Mouse (Mus musculus) 3134 (cell line): ENCODE results near the gene Atxn7l1.

Experiments
- DNase-seq: peaks from one replicate; pipeline ENCODE4 v3.0.0-alpha.2; 2011; ENCODE audit warnings: low spot score; ENCODE audit not compliant: insufficient read length; ENCODE audit errors: extremely low read depth

The Atxn7l1 gene

DNA sequence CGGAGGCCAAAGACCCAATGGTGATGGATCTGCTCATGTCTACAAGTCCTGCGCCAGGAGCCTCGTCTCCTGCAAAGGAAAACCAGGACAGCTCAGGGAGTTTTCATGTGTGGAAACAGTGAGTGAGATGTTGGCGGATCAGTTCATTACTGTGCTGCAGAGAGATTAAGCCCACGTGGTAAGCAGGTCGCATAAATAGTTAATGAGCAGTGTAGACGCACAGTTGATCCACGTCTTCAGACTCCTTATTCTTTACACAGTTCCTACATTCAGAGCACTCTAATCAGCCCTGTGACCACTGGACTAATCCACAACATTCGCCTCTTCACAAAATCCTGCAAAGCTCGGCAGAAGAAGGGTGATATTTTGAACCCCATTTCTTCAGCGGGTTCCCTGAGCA is 118.4 kb downstream of the Atxn7l1 start:
- no peak for DNase-seq

DNA sequence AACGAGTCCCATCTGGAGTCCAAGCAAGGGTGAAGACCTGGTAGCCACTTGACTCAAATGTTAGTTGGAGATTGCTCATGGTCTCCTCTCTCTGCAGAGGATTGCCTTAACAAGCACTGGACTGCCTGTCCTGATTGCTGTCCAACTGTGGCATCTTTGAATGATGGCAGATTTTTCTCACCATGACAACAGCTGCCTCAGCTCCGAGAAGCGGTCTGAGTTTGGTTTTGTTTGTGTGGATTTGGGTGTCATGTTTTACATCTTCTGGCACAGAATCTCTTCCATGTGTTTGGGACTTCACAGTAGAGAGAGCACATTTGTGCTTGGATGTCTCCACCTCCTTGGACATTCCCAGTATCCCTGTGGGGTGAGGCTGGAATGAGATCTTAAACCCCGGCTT is 120.5 kb downstream of the Atxn7l1 start:
- DNase-seq = no peak

GRCm38 (mm10) chr12:33269743-33270142 is 122.2 kb downstream of the Atxn7l1 start:
- DNase-seq = no peak

- no peak for DNase-seq
Observed at GRCm38 (mm10) chr12:33271865-33272264, 124.4 kb downstream of the Atxn7l1 start.

DNA sequence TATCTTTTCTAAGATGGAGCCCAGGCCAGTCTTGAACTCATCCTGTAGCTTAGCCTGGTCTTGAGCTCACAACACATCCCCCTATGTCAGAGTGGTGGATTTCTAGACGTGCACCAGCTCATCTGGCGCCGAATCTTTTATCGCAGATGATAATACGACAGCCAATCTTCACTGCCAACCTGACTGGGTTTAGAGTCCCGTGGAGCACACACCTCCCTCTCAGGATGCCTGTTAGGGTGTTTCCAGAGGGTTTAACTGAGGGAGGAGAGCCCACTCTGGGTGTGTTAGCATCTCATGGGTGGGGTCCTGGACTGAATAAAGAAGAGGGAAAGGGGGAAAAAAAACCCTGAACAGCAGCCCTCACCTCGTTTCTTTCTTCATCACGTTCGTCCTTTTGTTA is 124.9 kb downstream of the Atxn7l1 start:
- DNase-seq = no peak

GRCm38 (mm10) chr12:33273147-33273546 is 125.7 kb downstream of the Atxn7l1 start:
- DNase-seq = no peak

DNA sequence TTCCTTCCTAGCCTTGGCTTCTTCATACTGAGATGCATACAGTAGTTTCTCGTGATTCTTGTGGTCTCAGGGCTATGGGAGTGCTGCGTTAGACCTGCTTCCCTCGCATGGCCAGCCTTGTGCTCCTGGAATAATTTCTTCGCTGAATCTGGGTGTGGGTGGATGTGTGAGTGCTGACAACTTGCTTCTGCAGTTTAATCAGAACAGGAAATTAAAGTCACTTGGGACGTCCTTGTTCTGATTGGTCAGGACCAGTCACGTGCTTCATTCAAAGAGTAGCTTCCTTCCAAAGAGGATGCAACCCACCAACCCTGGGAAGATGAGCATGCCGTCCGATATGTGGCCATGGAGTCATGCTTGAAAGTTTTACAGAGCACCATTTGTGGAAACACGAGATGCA is 126.2 kb downstream of the Atxn7l1 start:
- no peak for DNase-seq

- DNase-seq = no peak
Observed at GRCm38 (mm10) chr12:33276028-33276427, 128.5 kb downstream of the Atxn7l1 start.

DNA sequence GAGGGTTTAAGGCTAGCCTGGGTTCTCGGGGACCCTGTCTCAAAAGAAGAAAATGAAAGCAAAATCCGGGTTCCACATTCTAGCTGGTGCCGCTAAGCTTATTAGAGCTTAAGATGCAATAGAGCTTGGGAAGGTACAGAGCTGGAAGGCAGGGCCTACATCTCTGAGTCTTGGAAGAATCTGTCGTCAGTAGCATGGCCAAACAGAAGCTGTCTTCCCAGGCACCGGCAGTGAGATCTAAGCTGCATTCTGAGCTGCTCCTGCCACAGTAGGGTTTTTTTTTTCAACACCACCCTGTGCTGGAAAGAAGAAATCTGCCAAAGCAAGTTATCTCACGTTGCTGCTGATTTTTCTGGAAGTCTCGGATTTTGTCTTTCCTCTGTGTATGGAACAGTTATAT is 129.9 kb downstream of the Atxn7l1 start:
- DNase-seq = no peak

DNA sequence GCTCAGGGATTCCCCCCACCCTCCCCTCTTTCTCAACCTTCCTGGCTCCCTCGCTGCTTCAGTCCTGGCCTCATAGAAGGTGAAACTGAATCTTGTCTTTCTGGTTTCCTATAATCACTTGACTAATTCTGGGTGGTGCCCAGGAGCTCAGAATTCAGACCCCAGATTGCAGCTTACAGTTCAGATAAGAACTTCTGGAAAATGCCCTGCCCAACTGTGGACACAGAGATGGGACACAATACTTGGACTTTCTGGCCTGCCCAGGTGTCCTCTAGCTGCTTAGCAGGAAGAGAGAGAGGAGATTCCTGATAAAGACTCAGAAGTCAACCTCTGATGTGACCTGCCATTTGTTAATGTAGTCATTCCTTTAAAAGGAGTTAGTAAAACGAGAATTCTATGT is 131.7 kb downstream of the Atxn7l1 start:
- no peak for DNase-seq

DNA sequence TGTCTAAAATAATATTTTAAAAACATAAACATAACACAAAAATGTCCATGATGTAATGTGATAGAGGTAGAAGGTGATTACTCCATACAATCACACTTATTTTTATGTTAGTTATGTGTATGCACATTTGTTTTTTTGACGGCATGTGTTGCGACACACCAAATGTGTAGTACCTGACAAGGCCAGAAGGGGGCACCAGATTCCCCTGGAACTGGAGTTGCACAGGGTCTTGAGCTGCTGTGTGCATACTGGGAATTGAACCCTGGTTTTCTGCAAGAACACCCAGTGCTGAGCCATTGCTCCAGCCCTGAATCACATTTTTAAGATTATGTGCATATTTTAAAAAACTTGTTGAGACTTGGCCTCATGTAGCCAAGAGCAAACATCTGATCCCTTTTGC is 133.3 kb downstream of the Atxn7l1 start:
- DNase-seq = no peak

- no peak for DNase-seq
Observed at GRCm38 (mm10) chr12:33284344-33284936, 136.9 kb downstream of the Atxn7l1 start.

DNA sequence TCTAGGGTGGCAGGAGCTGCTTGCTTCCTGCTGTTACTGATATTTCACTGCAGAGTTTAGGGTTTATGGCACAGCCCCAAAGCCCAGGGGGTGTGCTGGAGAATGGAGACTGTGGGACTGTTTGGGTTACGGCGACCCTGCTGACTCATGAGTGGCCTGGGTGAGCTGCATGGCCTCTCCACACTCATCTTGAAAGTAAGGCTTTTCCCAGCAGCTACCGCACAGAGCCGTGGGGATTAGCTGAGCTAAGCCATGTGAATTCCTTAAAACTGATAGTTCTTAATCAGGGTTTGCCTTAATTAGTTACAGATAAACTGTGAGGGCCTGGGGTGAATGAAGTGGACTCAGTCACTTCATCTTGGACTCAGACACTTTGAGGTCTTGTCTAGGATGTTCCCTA is 137.9 kb downstream of the Atxn7l1 start:
- DNase-seq = peak; percentile 42

DNA sequence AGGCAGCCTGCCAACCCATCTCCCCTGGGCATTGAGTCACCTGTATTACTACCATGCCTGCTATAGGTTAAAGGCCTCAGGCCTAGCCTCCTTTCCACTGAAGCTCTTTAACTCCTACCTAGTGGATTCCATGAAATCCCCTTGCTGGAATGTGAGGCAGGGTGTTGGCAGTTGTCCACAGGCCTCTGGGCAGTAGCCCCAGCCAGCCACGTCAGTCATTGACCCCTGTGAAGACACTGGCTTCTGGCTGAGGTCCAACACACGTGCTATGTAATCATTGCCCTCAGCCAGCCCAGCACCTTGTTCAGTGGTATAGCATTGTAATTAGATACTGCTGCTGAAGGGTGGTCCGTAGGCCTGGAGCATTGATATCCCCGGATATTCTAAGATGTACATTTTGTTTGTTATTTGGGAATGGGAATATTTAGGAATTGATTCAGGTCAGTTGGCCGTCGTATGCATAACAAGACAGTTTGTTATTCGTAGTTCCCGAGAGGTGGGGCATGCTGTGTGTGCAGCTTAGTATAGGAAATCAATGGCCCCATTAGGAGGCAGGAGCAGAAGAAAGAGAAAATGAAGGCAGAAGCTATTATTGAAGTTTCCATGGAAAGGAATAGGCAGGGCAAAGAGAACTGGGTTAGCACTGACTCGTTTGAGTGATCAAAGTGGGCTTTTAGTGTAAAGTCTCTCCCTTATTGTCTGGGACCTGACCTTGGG is 138.6 kb downstream of the Atxn7l1 start:
- peak; percentile 71 for DNase-seq

GRCm38 (mm10) chr12:33287686-33288085 is 140.2 kb downstream of the Atxn7l1 start:
- DNase-seq = no peak

DNA sequence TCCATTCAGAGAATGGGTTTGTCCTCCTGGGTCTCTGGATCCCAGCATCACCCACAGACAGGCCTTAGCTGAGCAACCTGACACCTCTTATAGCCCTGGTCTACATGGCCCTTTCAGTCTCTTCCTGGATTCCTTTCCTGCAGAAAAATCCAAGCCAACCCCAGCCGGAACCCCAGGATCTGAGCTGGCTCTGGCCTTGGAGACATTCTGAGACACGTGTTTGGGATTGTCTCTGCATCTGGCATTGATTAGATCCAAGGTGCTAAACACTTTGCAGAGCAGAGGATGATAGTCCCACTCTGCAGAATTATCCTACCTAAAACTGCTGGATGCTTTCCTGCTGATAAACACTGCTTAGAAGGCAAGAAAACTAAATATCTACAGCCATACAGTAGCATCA is 141.3 kb downstream of the Atxn7l1 start:
- DNase-seq = no peak

DNA sequence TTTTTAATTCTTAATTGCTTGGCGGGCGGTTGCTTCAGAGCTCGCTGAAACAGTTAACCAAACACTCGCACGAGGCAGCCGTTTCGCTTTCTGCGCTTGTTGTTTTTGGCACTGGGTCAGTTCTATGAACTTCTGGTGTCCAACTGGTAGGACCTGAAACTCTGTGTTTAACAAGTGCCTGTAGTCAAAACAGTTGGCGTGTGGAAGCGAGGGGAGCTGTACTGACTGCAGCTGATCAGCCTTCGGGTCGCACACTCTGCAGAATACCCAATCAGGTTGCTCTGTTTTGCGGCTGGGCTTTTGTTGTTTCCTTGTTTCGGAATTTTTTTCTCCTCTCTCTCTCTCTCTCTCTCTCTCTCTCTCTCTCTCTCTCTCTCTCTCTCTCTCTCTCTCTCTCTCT is 154.6 kb downstream of the Atxn7l1 start:
- peak; percentile 70 for DNase-seq

GRCm38 (mm10) chr12:33302523-33303383 is 155.3 kb downstream of the Atxn7l1 start:
- DNase-seq = peak; percentile 71

GRCm38 (mm10) chr12:33303384-33303770 is 155.9 kb downstream of the Atxn7l1 start:
- DNase-seq = no peak

DNA sequence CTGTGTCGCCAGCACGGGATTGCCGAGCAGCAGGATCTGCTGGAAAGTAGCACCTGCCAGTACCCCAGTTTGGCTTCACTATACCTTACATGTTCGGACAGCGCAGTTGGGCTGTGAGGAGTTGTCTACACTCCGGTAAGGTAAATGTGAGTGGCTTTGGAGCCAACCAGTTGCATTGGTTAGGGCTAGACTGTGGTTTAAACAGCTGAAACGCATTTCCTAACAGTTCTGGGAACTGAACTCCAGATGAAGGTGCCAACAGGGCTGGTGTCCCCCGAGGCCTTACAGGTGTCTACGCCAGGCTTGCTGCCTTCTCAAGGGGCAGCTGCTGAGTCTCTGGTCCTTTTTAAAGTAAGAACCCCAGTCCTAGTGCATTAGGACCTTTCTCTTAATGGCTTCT is 157.6 kb downstream of the Atxn7l1 start:
- DNase-seq = no peak

DNA sequence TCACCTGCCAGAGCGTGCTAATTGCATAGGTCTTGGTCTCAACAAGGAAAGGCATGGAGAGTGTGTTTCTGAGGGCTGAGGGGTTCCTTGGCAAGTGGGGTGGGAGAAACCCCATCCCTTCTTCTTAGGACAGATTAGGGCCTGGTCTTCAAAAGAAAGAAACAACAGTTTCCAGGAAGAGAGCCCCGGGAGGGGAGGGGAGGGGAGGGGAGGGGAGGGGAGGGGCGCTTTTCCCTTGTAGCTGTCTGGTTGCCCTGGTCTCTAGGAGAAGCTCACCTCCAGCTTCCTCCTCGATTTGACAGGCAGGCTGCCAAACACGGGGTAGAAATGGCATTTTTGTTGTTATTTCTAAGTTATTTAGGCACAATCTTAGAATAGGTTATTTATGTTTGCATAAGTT is 159.0 kb downstream of the Atxn7l1 start:
- DNase-seq = no peak

- no peak for DNase-seq
Observed at GRCm38 (mm10) chr12:33308668-33309067, 161.2 kb downstream of the Atxn7l1 start.
